Mouse (Mus musculus): ENCODE results near the gene Tfeb. TPM values are rescaled to one million over a fixed set of nuclear protein-coding genes. Genes with fewer than 3 reads are reported as not detected.

Tfeb gene
- polyA plus RNA-seq, 1 experiment from 2014 or later: 2.8 TPM

DNA sequence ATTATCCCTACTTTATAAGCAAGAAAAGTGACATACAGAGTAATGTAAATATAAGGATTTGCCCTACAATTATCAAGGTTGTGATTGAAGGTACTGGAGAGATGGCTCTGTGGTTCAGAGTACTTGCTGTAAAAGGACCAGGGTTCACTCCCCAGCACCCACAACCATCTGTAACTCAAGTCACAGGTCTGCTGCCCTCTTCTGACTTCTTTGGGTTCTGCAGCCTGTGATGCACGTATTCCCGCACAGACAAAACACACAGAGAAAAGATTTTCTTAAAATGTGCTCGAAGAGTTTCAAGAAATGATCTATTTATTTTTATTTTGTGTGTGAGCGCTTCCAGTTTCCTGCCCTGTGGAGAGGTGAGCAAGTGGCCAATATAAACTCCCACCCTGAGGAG is 66.8 kb downstream of the Tfeb start:
- ATAC-seq (ENCODE audit: low read depth): no peak
- Histone ChIP-seq H3K4me3 (no peak overlapping the region), H3K27me3 (peaks cover 26% of the 10 kb centered on the region), H3K4me2 (no peak overlapping the region), H3K4me1 (replicated peaks) (0 out of 2 replicates have a peak, but pooled peaks cover 6% of the 10 kb centered on the region), H3K36me3 (no peaks in the 10 kb centered on the region), H3K9me3 (no peaks in the 10 kb centered on the region), H3K27ac (replicated peaks) (no peak overlapping the region), H3K9ac (no peak overlapping the region)
- WGBS: 81% methylated on average over 4 of the region's 4 CpGs

DNA sequence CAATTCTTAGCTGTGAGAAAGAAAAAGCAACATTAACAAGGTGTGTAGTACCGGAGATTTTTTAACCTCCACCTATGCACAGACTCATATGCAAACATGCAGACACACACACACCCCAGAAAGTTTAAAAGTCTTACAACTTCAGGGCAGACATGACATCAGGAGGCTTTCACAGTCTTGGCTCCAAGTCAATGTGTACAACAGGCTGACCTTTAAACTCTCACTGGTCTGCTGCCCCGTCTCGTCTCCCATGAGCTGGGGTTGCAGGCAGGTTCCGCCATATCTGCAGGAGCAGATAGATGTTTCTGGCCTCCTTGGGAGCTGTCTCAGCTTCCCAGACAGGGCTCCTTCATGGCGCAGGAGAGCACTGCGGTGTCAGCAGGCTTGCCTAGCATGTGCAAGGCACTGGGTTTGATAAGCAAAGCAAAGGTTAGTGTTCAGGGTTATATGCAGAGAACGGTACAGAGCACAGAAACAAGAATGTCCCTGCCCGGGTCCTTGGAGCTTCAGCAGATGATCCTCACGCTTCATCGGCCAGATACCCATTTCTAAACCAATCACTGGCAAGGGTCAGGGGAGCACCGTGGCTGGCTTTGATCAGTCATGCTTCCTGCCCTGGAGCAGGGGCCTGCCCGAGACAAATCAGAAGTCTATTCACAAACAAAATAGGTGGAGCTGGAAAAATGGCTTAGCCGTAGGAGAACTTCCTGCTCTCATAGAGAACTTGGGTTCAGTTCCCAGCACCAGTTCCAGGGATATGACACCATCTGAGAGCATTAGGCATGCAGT is 68.4 kb downstream of the Tfeb start:
- no peak for ATAC-seq (ENCODE audit: low read depth)
- WGBS: 36% methylated on average over 13 of the region's 13 CpGs
- Histone ChIP-seq H3K27ac (replicated peaks) (no peak overlapping the region), H3K9me3 (no peaks in the 10 kb centered on the region), H3K4me3 (no peak overlapping the region), H3K36me3 (no peaks in the 10 kb centered on the region), H3K27me3 (peaks cover 34% of the 10 kb centered on the region), H3K4me2 (no peak overlapping the region), H3K4me1 (replicated peaks) (0 out of 2 replicates have a peak, but pooled peaks cover 6% of the 10 kb centered on the region), H3K9ac (no peak overlapping the region)

GRCm38 (mm10) chr17:47806230-47806629 is 69.4 kb downstream of the Tfeb start:
- Histone ChIP-seq H3K9me3 (no peaks in the 10 kb centered on the region), H3K36me3 (no peaks in the 10 kb centered on the region), H3K27me3 (peaks cover 34% of the 10 kb centered on the region), H3K9ac (no peak overlapping the region), H3K4me2 (no peak overlapping the region), H3K4me3 (no peak overlapping the region), H3K4me1 (replicated peaks) (peaks cover 9% of the 10 kb centered on the region), H3K27ac (replicated peaks) (no peak overlapping the region)
- 68% methylated on average over 9 of the region's 9 CpGs for WGBS
- no peak for ATAC-seq (ENCODE audit: low read depth)

DNA sequence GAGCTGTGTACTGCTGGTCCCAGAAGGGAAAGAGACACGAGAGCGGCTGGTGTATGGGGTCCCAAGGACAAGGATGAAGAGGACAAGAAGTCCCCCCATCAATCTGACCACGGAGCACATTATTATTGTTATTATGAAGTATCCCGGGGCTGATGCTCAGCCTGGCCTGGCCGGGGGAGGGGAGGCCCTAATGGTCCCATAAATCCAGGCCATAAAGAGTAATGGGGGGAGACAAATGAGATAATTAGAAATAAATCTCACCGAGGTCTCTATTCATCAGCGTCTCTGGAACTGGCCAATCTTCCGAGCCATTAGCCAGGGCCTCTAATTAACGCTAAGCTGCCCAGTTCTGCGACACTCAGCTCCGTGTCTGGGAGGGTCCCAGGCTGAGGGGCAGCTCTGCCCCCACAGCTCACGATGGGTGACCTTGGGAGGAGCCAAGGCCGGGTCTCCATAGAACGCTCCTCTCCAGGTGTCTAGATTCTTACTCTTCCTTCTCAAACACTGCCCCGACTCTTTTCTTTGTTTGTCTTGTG is 74.5 kb downstream of the Tfeb start:
- 17% methylated on average over 15 of the region's 15 CpGs for WGBS

DNA sequence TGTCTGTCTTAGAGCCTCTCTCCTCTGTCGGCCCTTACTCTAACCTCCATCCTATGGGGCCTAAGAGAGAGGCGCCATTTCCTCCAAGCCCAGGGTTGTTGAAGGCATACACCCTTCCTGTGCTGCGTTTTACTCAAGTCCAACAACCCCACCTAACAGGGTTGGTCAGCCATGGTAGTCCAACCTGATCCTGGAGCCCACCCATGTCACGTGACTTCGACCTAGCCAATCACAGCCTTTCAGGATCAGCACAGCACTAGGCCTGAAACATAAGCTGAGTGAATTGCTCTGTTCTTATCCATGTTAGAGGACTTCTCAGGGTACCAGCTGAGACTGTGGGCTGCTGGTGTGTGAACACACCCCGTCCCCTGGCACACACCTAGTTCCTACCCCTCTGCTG is 75.4 kb downstream of the Tfeb start:
- Histone ChIP-seq H3K27ac (replicated peaks) (no peak overlapping the region), H3K4me2 (no peak overlapping the region), H3K27me3 (peaks cover 38% of the 10 kb centered on the region), H3K36me3 (no peaks in the 10 kb centered on the region), H3K9ac (no peak overlapping the region), H3K4me1 (replicated peaks) (peaks cover 38% of the 10 kb centered on the region), H3K4me3 (no peak overlapping the region), H3K9me3 (no peaks in the 10 kb centered on the region)
- ATAC-seq (ENCODE audit: low read depth): no peak
- 79% methylated on average over 6 of the region's 6 CpGs for WGBS

More for the DNA sequence above, 74.5 kb downstream of the Tfeb start:
- Histone ChIP-seq H3K4me3 (no peak overlapping the region), H3K9ac (no peak overlapping the region), H3K36me3 (no peaks in the 10 kb centered on the region), H3K27ac (replicated peaks) (no peak overlapping the region), H3K4me1 (replicated peaks) (peaks cover 38% of the 10 kb centered on the region), H3K27me3 (peaks cover 46% of the 10 kb centered on the region), H3K9me3 (no peaks in the 10 kb centered on the region), H3K4me2 (no peak overlapping the region)
- ATAC-seq (ENCODE audit: low read depth): peak; percentile 41; the same call in 1 of the 2 replicates

- H3K9me3 ChIP-seq: no peaks in the 10 kb centered on the region
- no peaks in the 10 kb centered on the region for H3K36me3 ChIP-seq
- no peak for ATAC-seq (ENCODE audit: low read depth)
- 68% methylated on average over 5 of the region's 5 CpGs for WGBS
- peaks cover 38% of the 10 kb centered on the region for H3K4me1 ChIP-seq (replicated peaks)
- 0 out of 2 replicates have a peak overlapping the region, but pooled peaks have one; percentile 5 for H3K27ac ChIP-seq (replicated peaks)
- no peak overlapping the region for H3K4me2 ChIP-seq
- H3K4me3 ChIP-seq: no peak overlapping the region
- peaks cover 31% of the 10 kb centered on the region for H3K27me3 ChIP-seq
- no peak overlapping the region for H3K9ac ChIP-seq
Observed at GRCm38 (mm10) chr17:47813616-47814015, 76.8 kb downstream of the Tfeb start.

- H3K4me3 ChIP-seq: no peak overlapping the region
- no peaks in the 10 kb centered on the region for H3K9me3 ChIP-seq
- 0 out of 2 replicates have a peak overlapping the region, but pooled peaks have one; percentile 5 for H3K27ac ChIP-seq (replicated peaks)
- H3K9ac ChIP-seq: no peak overlapping the region
- peaks cover 29% of the 10 kb centered on the region for H3K27me3 ChIP-seq
- WGBS: 26% methylated on average over 6 of the region's 6 CpGs
- H3K4me1 ChIP-seq (replicated peaks): peaks cover 38% of the 10 kb centered on the region
- ATAC-seq (ENCODE audit: low read depth): no peak
- H3K4me2 ChIP-seq: no peak overlapping the region
- H3K36me3 ChIP-seq: no peaks in the 10 kb centered on the region
Observed at GRCm38 (mm10) chr17:47814496-47814895, 77.7 kb downstream of the Tfeb start.

DNA sequence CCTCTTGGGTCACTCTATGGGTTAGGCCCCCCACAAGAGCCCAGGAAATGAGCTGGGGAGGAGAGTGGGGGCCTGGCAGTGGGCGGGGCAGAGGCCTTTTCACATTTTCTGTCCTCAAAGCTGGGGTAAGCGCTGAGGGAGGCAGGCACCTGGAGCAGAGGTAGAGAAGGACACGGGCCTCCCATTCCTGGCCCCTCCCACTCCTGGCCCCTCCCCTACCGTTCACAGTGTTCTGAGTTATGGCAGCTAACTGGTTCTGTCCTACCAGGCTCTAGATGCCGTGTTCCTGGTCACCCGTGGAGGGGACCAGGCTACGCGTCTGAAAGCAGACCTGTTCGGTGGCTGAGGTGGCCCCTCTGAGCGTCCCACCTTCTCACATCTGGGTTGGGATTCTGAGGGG is 78.6 kb downstream of the Tfeb start:
- H3K4me1 ChIP-seq (replicated peaks): peaks cover 38% of the 10 kb centered on the region
- peaks cover 23% of the 10 kb centered on the region for H3K27me3 ChIP-seq
- no peak overlapping the region for H3K9ac ChIP-seq
- no peak for ATAC-seq (ENCODE audit: low read depth)
- no peak overlapping the region for H3K4me2 ChIP-seq
- 44% methylated on average over 10 of the region's 10 CpGs for WGBS
- H3K4me3 ChIP-seq: no peak overlapping the region
- H3K9me3 ChIP-seq: no peaks in the 10 kb centered on the region
- no peak overlapping the region for H3K27ac ChIP-seq (replicated peaks)
- no peaks in the 10 kb centered on the region for H3K36me3 ChIP-seq

GRCm38 (mm10) chr17:47818038-47818725 is 81.4 kb downstream of the Tfeb start:
- no peaks in the 10 kb centered on the region for H3K36me3 ChIP-seq
- no peak for ATAC-seq (ENCODE audit: low read depth)
- no peak overlapping the region for H3K4me3 ChIP-seq
- peaks cover 26% of the 10 kb centered on the region for H3K4me1 ChIP-seq (replicated peaks)
- peaks cover 14% of the 10 kb centered on the region for H3K27me3 ChIP-seq
- no peak overlapping the region for H3K9ac ChIP-seq
- WGBS: 65% methylated on average over 13 of the region's 13 CpGs
- H3K27ac ChIP-seq (replicated peaks): no peak overlapping the region
- no peaks in the 10 kb centered on the region for H3K9me3 ChIP-seq
- H3K4me2 ChIP-seq: no peak overlapping the region

DNA sequence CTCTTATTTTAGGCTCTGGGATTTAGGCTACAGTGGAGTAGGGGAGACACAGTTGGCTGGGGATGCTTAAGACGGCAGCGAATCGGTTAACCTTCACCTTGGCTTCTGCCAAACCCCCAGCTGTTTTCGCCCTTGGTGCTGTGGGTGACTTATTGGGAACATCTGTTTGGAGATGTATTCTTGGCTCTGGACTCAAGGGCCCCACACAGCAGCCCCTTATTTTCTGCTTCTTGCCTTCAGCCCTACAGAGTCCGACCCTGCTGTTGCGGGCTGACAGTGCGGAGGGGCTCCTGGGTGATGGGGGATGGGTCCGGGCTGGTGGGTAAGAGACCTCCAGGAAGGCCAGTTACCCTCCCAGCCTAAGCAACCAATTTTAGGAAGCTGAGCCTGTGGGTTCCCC is 84.5 kb downstream of the Tfeb start:
- H3K27ac ChIP-seq (replicated peaks): no peak overlapping the region
- no peaks in the 10 kb centered on the region for H3K27me3 ChIP-seq
- no peak overlapping the region for H3K4me3 ChIP-seq
- no peaks in the 10 kb centered on the region for H3K9me3 ChIP-seq
- H3K36me3 ChIP-seq: no peaks in the 10 kb centered on the region
- WGBS: 73% methylated on average over 8 of the region's 8 CpGs
- H3K4me2 ChIP-seq: no peak overlapping the region
- no peaks in the 10 kb centered on the region for H3K4me1 ChIP-seq (replicated peaks)
- no peak for ATAC-seq (ENCODE audit: low read depth)
- no peak overlapping the region for H3K9ac ChIP-seq

DNA sequence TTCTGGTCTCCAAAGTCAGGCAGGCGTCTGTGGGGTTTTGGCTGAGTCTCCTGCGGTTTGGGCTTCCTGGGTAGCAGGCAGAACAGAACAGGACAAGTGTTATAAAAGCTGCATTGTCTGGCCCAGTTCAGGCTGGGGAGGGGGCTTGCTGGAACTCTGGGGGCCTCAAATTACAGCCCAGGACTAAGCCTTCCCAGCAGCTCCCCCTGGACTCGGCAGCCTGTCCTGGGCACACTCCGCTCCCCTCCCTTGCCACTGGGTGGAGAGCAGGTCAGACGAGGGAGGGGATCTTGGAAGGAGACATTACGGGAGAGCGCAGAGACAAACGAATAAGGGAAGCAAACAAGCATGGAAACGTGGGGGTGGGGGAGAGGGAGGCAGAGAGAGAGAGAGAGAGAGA is 94.3 kb downstream of the Tfeb start:
- H3K9ac ChIP-seq: peak overlapping the region; percentile 17; the same call in 1 of the 2 replicates
- peaks cover 66% of the 10 kb centered on the region for H3K27me3 ChIP-seq
- H3K4me2 ChIP-seq: peak overlapping the region; percentile 90
- 0 out of 2 replicates have a peak, but pooled peaks have one; percentile 25 for ATAC-seq (ENCODE audit: low read depth)
- H3K4me1 ChIP-seq (replicated peaks): peaks cover 42% of the 10 kb centered on the region
- H3K4me3 ChIP-seq: peak overlapping the region; percentile 53
- no peaks in the 10 kb centered on the region for H3K9me3 ChIP-seq
- H3K27ac ChIP-seq (replicated peaks): peak overlapping the region; percentile 28; the same call in 1 of the 2 replicates
- 0 out of 2 replicates have a peak, but pooled peaks cover 6% of the 10 kb centered on the region for H3K36me3 ChIP-seq
- 7% methylated on average over 9 of the region's 9 CpGs for WGBS

DNA sequence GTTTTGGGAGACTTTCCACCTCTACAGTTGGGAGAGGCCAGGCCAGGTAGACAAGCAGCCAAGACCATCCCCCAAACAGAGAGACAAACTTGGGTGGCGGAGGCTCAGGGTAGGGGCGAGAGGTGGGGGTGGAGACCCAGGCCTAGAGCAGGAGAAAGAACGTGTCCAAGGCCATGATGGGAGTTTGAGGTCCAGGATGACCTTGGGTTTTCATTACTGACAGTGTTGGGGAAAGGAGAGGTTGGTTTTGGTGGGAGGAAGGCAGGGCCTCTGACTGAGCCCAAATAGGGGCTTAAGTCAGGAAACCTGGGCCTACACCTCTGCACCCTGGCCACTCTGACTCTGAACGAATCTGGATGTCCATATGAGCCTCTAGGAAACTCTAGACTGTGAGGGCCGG is 94.9 kb downstream of the Tfeb start:
- peak overlapping the region; percentile 28; the same call in 1 of the 2 replicates for H3K27ac ChIP-seq (replicated peaks)
- H3K9me3 ChIP-seq: no peaks in the 10 kb centered on the region
- H3K36me3 ChIP-seq: 0 out of 2 replicates have a peak, but pooled peaks cover 5% of the 10 kb centered on the region
- H3K9ac ChIP-seq: peak overlapping the region; percentile 70; the same call in 1 of the 2 replicates
- H3K27me3 ChIP-seq: peaks cover 69% of the 10 kb centered on the region
- 46% methylated on average over 5 of the region's 5 CpGs for WGBS
- peaks cover 42% of the 10 kb centered on the region for H3K4me1 ChIP-seq (replicated peaks)
- ATAC-seq (ENCODE audit: low read depth): no peak
- H3K4me2 ChIP-seq: peak overlapping the region; percentile 90
- peak overlapping the region; percentile 53 for H3K4me3 ChIP-seq
